Mouse (Mus musculus): Measurements from ENCODE around the gene Podxl2. TPM values are rescaled to one million over a fixed set of nuclear protein-coding genes. Genes with fewer than 3 reads are reported as not detected.

The Podxl2 gene
- 16.5 and 20.5 TPM in 2 replicates for polyA plus RNA-seq (2015; fragmentation: Nextera tagmentation; extraction: Ambion mirVana)

DNA sequence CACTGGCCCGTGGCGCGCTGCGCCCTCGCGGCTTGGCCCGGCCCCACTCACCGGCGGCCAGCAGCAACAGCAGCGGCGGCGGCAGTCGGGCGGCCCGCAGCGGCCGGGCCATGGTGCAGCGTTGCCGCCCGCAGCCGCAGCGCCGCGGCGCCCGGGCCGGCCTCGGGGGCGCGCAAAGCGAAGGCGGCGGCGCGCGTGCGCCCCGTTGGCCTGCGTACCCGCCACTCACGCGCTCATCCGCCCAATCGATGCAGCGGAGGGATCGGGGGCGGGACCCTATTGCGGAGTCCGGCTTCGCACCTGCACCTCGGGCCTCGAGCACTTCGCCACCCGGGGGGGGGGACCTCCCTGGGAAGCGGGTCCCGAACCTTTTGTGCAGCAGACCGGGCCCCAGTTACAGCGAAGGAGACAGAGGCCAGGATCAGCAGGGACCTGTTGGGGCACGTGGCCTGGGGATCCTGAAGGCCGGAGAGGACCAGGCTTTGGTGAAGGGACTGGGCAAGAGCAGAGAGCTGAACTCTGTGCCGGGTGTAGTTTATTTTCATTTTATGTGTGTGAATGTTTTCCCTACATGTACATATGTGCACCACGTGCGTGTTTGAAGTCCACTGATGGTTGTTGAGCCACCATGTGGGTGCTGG lies at the start of gene Podxl2:
Podxl2 (minus strand) TSS at position 177 of the 641 bp plus-strand sequence.

DNA sequence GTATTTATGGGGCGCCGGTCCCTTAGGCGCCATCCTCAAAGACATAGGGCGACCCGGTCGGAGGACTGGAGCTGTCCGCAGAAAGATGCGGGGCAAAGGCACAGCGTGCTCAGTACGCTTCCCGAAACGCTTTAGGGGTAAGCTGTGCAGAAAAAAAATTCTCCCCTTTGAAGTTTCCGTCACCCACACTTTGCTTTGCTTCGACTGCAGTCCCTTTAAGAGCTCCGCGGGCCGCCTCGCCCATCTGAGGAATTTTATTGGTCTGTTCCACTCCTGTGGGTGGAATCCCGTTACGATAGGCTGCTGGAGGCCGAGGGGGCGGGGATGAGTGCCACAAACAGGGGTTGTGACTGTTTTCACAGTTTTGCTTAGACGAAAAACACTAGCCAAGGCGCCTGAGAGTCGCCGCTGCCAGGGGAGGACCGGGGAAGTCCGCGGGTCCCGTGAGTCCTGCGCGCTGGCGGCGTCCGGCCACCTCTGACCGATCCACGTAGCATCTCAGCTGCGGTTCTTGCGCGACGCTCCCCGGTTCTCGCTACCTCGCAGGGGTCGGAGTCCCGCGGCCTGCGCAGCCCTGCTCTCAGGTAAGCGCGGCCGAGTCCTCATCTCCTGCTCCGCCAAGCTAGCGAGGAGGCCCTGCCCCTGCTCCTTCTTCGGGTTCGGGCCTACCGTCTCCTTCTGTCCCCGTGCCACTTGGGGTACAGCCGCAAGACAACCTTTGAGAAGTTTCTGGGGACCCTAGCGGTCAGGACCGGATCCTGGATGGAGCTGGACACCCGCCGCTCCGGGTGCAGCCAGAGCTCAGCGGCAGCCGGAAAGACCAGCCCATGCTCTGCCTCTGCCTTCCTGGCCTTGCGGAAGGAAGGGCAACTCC lies 27.3 kb upstream of the Podxl2 start, which contains the start of gene Tpra1:
Tpra1 (plus strand) TSS at position 305 of the 874 bp plus-strand sequence.

GRCm38 (mm10) chr6:88898534-88899048 lies 23.7 kb upstream of the Podxl2 start, which contains the start of gene Mcm2:
Gene Mcm2 (minus strand): TSS chr6:88898780.

GRCm38 (mm10) chr6:88841781-88842689 lies 32.8 kb downstream of the Podxl2 start, which contains the start of gene Abtb1:
Gene Abtb1 (minus strand): TSS chr6:88841984.

Other genes starting within 250 kb of the Podxl2 start
- 0.25 and 0.92 TPM in 2 replicates for gene Kbtbd12, start 237.1 kb downstream of the Podxl2 start, polyA plus RNA-seq (2015; fragmentation: Nextera tagmentation; extraction: Ambion mirVana)
- gene Mgll, start 150.6 kb downstream of the Podxl2 start, polyA plus RNA-seq (2015; fragmentation: Nextera tagmentation; extraction: Ambion mirVana): 99.1 and 126 TPM in 2 replicates
- 20.0 and 25.1 TPM in 2 replicates for gene Abtb1, start 33.1 kb downstream of the Podxl2 start, polyA plus RNA-seq (2015; fragmentation: Nextera tagmentation; extraction: Ambion mirVana)
- gene Mcm2, start 23.7 kb upstream of the Podxl2 start, polyA plus RNA-seq (2015; fragmentation: Nextera tagmentation; extraction: Ambion mirVana): 28.5 and 34.2 TPM in 2 replicates
- gene Tpra1, start 27.2 kb upstream of the Podxl2 start, polyA plus RNA-seq (2015; fragmentation: Nextera tagmentation; extraction: Ambion mirVana): 32.2 and 34.5 TPM in 2 replicates

Data from urinary bladder, postnatal 0 days (tissue).